Mouse (Mus musculus) lung, postnatal 0 days (tissue): ENCODE measurements at regions not wholly inside any gene's neighbourhood (a gene's known extent, or its start where the extent isn't known, plus 50 kb on each side); places are given as distances from the start of the nearest gene placed in this dataset.

Source experiments
- CTCF ChIP-seq: IDR thresholded peaks from 2 replicates; pipeline ENCODE4 v1.5.1; 2016; ENCODE audit warnings: antibody characterized with exemption, mild to moderate bottlenecking
- EP300 ChIP-seq: IDR thresholded peaks from 2 replicates; pipeline ENCODE4 v1.6.1; 2016; ENCODE audit warnings: antibody characterized with exemption, mild to moderate bottlenecking, control low read depth

GRCm38 (mm10) chr11:7606652-7607051 is 392.9 kb upstream of the Igfbp3 start:
- TF ChIP-seq EP300, result no peak
- TF ChIP-seq CTCF, result no peak
